Mouse (Mus musculus) embryonic fibroblast, embryonic 13.5 days (primary cell): ENCODE data around the gene Acod1.

ENCODE experiments used
- CTCF ChIP-seq: IDR thresholded peaks from 2 replicates; pipeline ENCODE4 v1.5.1; 2011; ENCODE audit warnings: mild to moderate bottlenecking, control low read depth, low read length, moderate library complexity, borderline replicate concordance; ENCODE audit not compliant: insufficient read depth
- POLR2A ChIP-seq: IDR thresholded peaks from 2 replicates; pipeline ENCODE4 v1.6.1; 2011; ENCODE audit warnings: low read depth, mild to moderate bottlenecking, control low read depth, low read length, moderate library complexity

DNA sequence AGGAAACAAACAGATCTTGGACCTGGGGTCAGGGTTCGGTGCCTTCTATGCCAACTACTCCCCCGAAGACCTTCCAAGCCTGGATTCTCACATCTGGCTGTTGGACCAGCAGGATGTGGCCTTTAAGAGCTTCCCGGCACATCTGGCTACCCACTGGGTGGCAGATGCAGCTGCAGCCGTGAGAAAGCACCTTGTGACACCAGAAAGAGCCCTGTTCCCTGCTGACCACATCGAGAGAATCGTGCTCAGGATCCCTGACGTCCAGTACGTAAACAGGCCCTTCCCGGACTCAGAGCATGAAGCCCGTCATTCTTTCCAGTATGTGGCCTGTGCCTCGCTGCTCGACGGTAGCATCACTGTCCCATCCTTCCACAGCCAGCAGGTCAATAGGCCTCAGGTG lies 8.0 kb downstream of the Acod1 start:
- TF ChIP-seq POLR2A (no peak), CTCF (no peak)
